In genomic region chr9:6677225-6677718, GRCm38 (mm10) we compare ENCODE assay signal across 25 mouse cellular contexts.
DNase-seq lines count a peak whose midpoint lies in the region; ATAC-seq lines count a peak whose summit lies in the region.
"Had no signal": no experiment of that assay in that cellular context is flagged by ENCODE, and none has a peak within 500 bp of the region (broad histone marks: within the 10 kb centered on the region; RNA-seq: fewer than 3 reads in every experiment).

No protein-coding gene starts in this region.

- no peak for DNase-seq in hindbrain, embryonic 14.5 days (ENCODE audit: low spot score)
- no peak for DNase-seq in neural tube, embryonic 10.5 days (ENCODE audit: extremely low spot score, low spot score)
- no peak for DNase-seq in kidney, postnatal 10 days
- DNase-seq: adrenal gland, postnatal 25 days; cerebellum, adult 8-10 months; cerebellum, postnatal 25 days; gastrocnemius, postnatal 36 days; heart, adult 2 months; heart, postnatal 10 days; kidney, adult 11 months; kidney, postnatal 36 days; lung, embryonic 14.5 days; lung, postnatal 14 days had no signal

- H3K9ac ChIP-seq in hindbrain, embryonic 16.5 days (ENCODE audit: low read depth, low read length): no peak overlapping the region
- H3K9ac ChIP-seq in hindbrain, embryonic 14.5 days: no peak overlapping the region
- no peak overlapping the region for H3K9ac ChIP-seq in neural tube, embryonic 14.5 days (replicated peaks; ENCODE audit: low read depth, low read length)
- H3K9ac ChIP-seq in forebrain, embryonic 15.5 days (replicated peaks): no peak overlapping the region
- H3K9ac ChIP-seq: embryonic facial prominence, embryonic 15.5 days; heart, embryonic 13.5 days; limb, embryonic 12.5 days; liver, embryonic 15.5 days; lung, embryonic 14.5 days had no signal

- no peaks in the 10 kb centered on the region for H3K9me3 ChIP-seq in hindbrain, embryonic 16.5 days (ENCODE audit: control insufficient read depth, low read length)
- no peaks in the 10 kb centered on the region for H3K9me3 ChIP-seq in hindbrain, embryonic 14.5 days (ENCODE audit: control insufficient read depth, low read length)
- H3K9me3 ChIP-seq in neural tube, embryonic 14.5 days (ENCODE audit: control insufficient read depth, low read length): no peaks in the 10 kb centered on the region
- H3K9me3 ChIP-seq in forebrain, embryonic 15.5 days: no peaks in the 10 kb centered on the region
- H3K9me3 ChIP-seq: embryonic facial prominence, embryonic 10.5 days; embryonic facial prominence, embryonic 15.5 days; heart, embryonic 13.5 days; limb, embryonic 12.5 days; liver, embryonic 15.5 days had no signal

- WGBS in hindbrain, embryonic 16.5 days: 52% methylated on average over 3 of the region's 3 CpGs
- WGBS in hindbrain, embryonic 14.5 days: 69% methylated on average over 3 of the region's 3 CpGs
- WGBS in neural tube, embryonic 14.5 days: 59% methylated on average over 3 of the region's 3 CpGs
- WGBS in forebrain, embryonic 15.5 days: 23% methylated on average over 3 of the region's 3 CpGs

- H3K4me3 ChIP-seq in hindbrain, embryonic 16.5 days (ENCODE audit: low read length): no peak overlapping the region
- no peak overlapping the region for H3K4me3 ChIP-seq in hindbrain, embryonic 14.5 days (replicated peaks; ENCODE audit: low read length)
- H3K4me3 ChIP-seq in neural tube, embryonic 14.5 days (ENCODE audit: low read depth, low read length): no peak overlapping the region
- H3K4me3 ChIP-seq in forebrain, embryonic 15.5 days: no peak overlapping the region
- H3K4me3 ChIP-seq: embryonic facial prominence, embryonic 10.5 days; embryonic facial prominence, embryonic 15.5 days; heart, adult 2 months; heart, embryonic 13.5 days; layer of hippocampus, adult 2 months; left cerebral cortex, adult 2 months; limb, embryonic 12.5 days; liver, embryonic 15.5 days had no signal

- no peak overlapping the region for H3K27ac ChIP-seq in hindbrain, embryonic 16.5 days (ENCODE audit: low read depth, low read length)
- H3K27ac ChIP-seq in hindbrain, embryonic 14.5 days: no peak overlapping the region
- H3K27ac ChIP-seq in neural tube, embryonic 14.5 days (ENCODE audit: low read depth, low read length): no peak overlapping the region
- no peak overlapping the region for H3K27ac ChIP-seq in forebrain, embryonic 15.5 days (replicated peaks)
- H3K27ac ChIP-seq: embryonic facial prominence, embryonic 10.5 days; embryonic facial prominence, embryonic 15.5 days; heart, adult 2 months; heart, embryonic 13.5 days; layer of hippocampus, adult 2 months; left cerebral cortex, adult 2 months; limb, embryonic 12.5 days; liver, embryonic 15.5 days had no signal

- H3K27me3 ChIP-seq in hindbrain, embryonic 16.5 days (replicated peaks; ENCODE audit: control insufficient read depth, insufficient read depth, low read length): no peaks in the 10 kb centered on the region
- H3K27me3 ChIP-seq in hindbrain, embryonic 14.5 days (ENCODE audit: control insufficient read depth, insufficient read depth, low read length): no peaks in the 10 kb centered on the region
- H3K27me3 ChIP-seq in neural tube, embryonic 14.5 days (ENCODE audit: control insufficient read depth, insufficient read depth, low read length): no peaks in the 10 kb centered on the region
- no peaks in the 10 kb centered on the region for H3K27me3 ChIP-seq in forebrain, embryonic 15.5 days
- H3K27me3 ChIP-seq: embryonic facial prominence, embryonic 15.5 days; heart, embryonic 13.5 days; limb, embryonic 12.5 days; liver, embryonic 15.5 days had no signal

- H3K4me2 ChIP-seq in hindbrain, embryonic 16.5 days (ENCODE audit: low read length): no peak overlapping the region
- no peak overlapping the region for H3K4me2 ChIP-seq in hindbrain, embryonic 14.5 days (replicated peaks)
- no peak overlapping the region for H3K4me2 ChIP-seq in neural tube, embryonic 14.5 days (ENCODE audit: low read depth, low read length)
- H3K4me2 ChIP-seq in forebrain, embryonic 15.5 days (replicated peaks): no peak overlapping the region
- H3K4me2 ChIP-seq: embryonic facial prominence, embryonic 15.5 days; heart, embryonic 13.5 days; limb, embryonic 12.5 days; liver, embryonic 15.5 days; lung, embryonic 14.5 days had no signal

- H3K4me1 ChIP-seq in hindbrain, embryonic 16.5 days (ENCODE audit: control insufficient read depth, insufficient read depth, low read depth, low read length): no peaks in the 10 kb centered on the region
- H3K4me1 ChIP-seq in hindbrain, embryonic 14.5 days (replicated peaks; ENCODE audit: control insufficient read depth, insufficient read depth, low read length): no peaks in the 10 kb centered on the region
- no peaks in the 10 kb centered on the region for H3K4me1 ChIP-seq in neural tube, embryonic 14.5 days (ENCODE audit: control insufficient read depth, insufficient read depth, low read length)
- no peaks in the 10 kb centered on the region for H3K4me1 ChIP-seq in forebrain, embryonic 15.5 days
- H3K4me1 ChIP-seq: embryonic facial prominence, embryonic 10.5 days; embryonic facial prominence, embryonic 15.5 days; heart, embryonic 13.5 days; limb, embryonic 12.5 days; liver, embryonic 15.5 days had no signal

- peak; percentile 40; the same call in 1 of the 2 replicates for ATAC-seq in hindbrain, embryonic 16.5 days
- no peak for ATAC-seq in hindbrain, embryonic 14.5 days (ENCODE audit: low FRiP score)
- ATAC-seq in neural tube, embryonic 14.5 days (ENCODE audit: low read depth): peak; percentile 58; the same call in 1 of the 2 replicates
- peak; percentile 71 for ATAC-seq in forebrain, embryonic 15.5 days (replicated peaks)
- no peak for ATAC-seq in activated CD4-positive, CD25-positive, alpha-beta regulatory T cell, adult 4 months
- ATAC-seq: inflammation-experienced regulatory T-cells, adult 6 months had no signal

- H3K36me3 ChIP-seq in hindbrain, embryonic 16.5 days (ENCODE audit: control insufficient read depth, insufficient read depth, low read length): no peaks in the 10 kb centered on the region
- no peaks in the 10 kb centered on the region for H3K36me3 ChIP-seq in hindbrain, embryonic 14.5 days (replicated peaks; ENCODE audit: control insufficient read depth, insufficient read depth)
- no peaks in the 10 kb centered on the region for H3K36me3 ChIP-seq in neural tube, embryonic 14.5 days (ENCODE audit: control insufficient read depth, insufficient read depth, low read length)
- H3K36me3 ChIP-seq in forebrain, embryonic 15.5 days: no peaks in the 10 kb centered on the region
- H3K36me3 ChIP-seq: embryonic facial prominence, embryonic 10.5 days; embryonic facial prominence, embryonic 15.5 days; heart, embryonic 13.5 days; limb, embryonic 12.5 days; liver, embryonic 15.5 days had no signal

Comparison
In these comparisons a context has a peak if more than half of its experiments do, and no peak if none do; other contexts are left out.
1. ATAC-seq: peak in hindbrain, embryonic 16.5 days (single experiment), neural tube, embryonic 14.5 days (single experiment) and forebrain, embryonic 15.5 days (single experiment); none in hindbrain, embryonic 14.5 days (single experiment) and activated CD4-positive, CD25-positive, alpha-beta regulatory T cell, adult 4 months (single experiment).